Mouse (Mus musculus) kidney, postnatal 0 days (tissue): ENCODE results near the gene Cers4. TPM values are rescaled to one million over a fixed set of nuclear protein-coding genes. Genes with fewer than 3 reads are reported as not detected.
A peak's percentile ranks its signal among the peaks of the same experiment; 100 is the strongest.

Source experiments
- ATAC-seq: fragments of 200-750 bp; cut with Nextera tagmentation; replicated peaks from 2 replicates; pipeline ENCODE4 v1.8.0; 2017; ENCODE audit warnings: low read depth, moderate number of reproducible peaks, moderate TSS enrichment, moderate library complexity; ENCODE audit not compliant: low FRiP score
- DNase-seq: peaks from one replicate; pipeline ENCODE4 v3.0.0-alpha.2; 2016; ENCODE audit warnings: low spot score
- H3K27ac ChIP-seq: fragments of 300-500 bp; sonication (generic); 2 replicates; pipeline ENCODE4 v1.5.1; 2014; ENCODE audit warnings: mild to moderate bottlenecking
- H3K27me3 ChIP-seq: fragments of 300-500 bp; sonication (generic); 2 replicates; pipeline ENCODE4 v1.6.1; 2014; ENCODE audit warnings: low read length, mixed read lengths; ENCODE audit not compliant: insufficient read depth
- H3K36me3 ChIP-seq: fragments of 300-500 bp; sonication (generic); 2 replicates; pipeline ENCODE4 v1.6.1; 2014; ENCODE audit warnings: low read length, mixed read lengths; ENCODE audit not compliant: insufficient read depth
- H3K4me1 ChIP-seq: fragments of 300-500 bp; sonication (generic); replicated peaks from 2 replicates; pipeline ENCODE4 v1.6.1; 2014; ENCODE audit warnings: antibody characterized with exemption, low read length, mixed read lengths; ENCODE audit not compliant: insufficient read depth
- H3K4me2 ChIP-seq: fragments of 300-500 bp; sonication (generic); 2 replicates; pipeline ENCODE4 v1.6.1; 2014; ENCODE audit warnings: mild to moderate bottlenecking, low read length, moderate library complexity, mixed read lengths
- H3K4me3 ChIP-seq: fragments of 300-500 bp; sonication (generic); replicated peaks from 2 replicates; pipeline ENCODE4 v1.5.1; 2014; ENCODE audit warnings: low read depth, low read length
- H3K9ac ChIP-seq: fragments of 300-500 bp; sonication (generic); 2 replicates; pipeline ENCODE4 v1.6.1; 2014; ENCODE audit warnings: low read depth, low read length
- H3K9me3 ChIP-seq: fragments of 300-500 bp; sonication (generic); replicated peaks from 2 replicates; pipeline ENCODE4 v1.6.1; 2016; ENCODE audit warnings: low read length, inconsistent platforms, mixed read lengths
- CTCF ChIP-seq: IDR thresholded peaks from 2 replicates; pipeline ENCODE4 v1.5.1; 2016; ENCODE audit warnings: antibody characterized with exemption, low read depth, mild to moderate bottlenecking, moderate library complexity
- WGBS: fragments of 180-500 bp; shearing (Covaris S2); extraction: QIAGEN DNeasy Blood & Tissue Kit; methylation state at CpG from one replicate; pipeline ENCODE4 v1.1.7; 2014; 5-methylcytosine and 5-hydroxymethylcytosine counted together
- polyA plus RNA-seq: library from polyadenylated mRNA; unstranded; fragments of >200 nt; fragmentation: Nextera tagmentation; extraction: Ambion mirVana; gene quantifications from 2 replicates; pipeline ENCODE4 v1.2.1, GENCODE M21; 2015

Gene Cers4
- polyA plus RNA-seq, 1 experiment from 2014 or later: 18.8 TPM

GRCm38 (mm10) chr8:4507527-4507926 lies 14.7 kb downstream of the Cers4 start:
- WGBS: 58% methylated on average over 5 of the region's 5 CpGs
- no peak overlapping the region for H3K27ac ChIP-seq
- no peaks in the 10 kb centered on the region for H3K27me3 ChIP-seq
- TF ChIP-seq CTCF: no peak
- H3K9ac ChIP-seq: no peak overlapping the region
- DNase-seq: no peak
- H3K9me3 ChIP-seq: no peaks in the 10 kb centered on the region
- 0 out of 2 replicates have a peak, but pooled peaks cover 6% of the 10 kb centered on the region for H3K4me1 ChIP-seq
- H3K4me2 ChIP-seq: no peak overlapping the region
- H3K4me3 ChIP-seq: no peak overlapping the region
- H3K36me3 ChIP-seq: no peaks in the 10 kb centered on the region
- no peak for ATAC-seq

GRCm38 (mm10) chr8:4510824-4511223 lies 18.0 kb downstream of the Cers4 start:
- 90% methylated on average over 4 of the region's 4 CpGs for WGBS
- no peak overlapping the region for H3K4me3 ChIP-seq
- no peaks in the 10 kb centered on the region for H3K27me3 ChIP-seq
- H3K9ac ChIP-seq: no peak overlapping the region
- ATAC-seq (no peak), DNase-seq (no peak)
- no peak overlapping the region for H3K27ac ChIP-seq
- no peak overlapping the region for H3K4me2 ChIP-seq
- peak; percentile 28; the same call in 1 of the 2 replicates for TF ChIP-seq CTCF
- no peaks in the 10 kb centered on the region for H3K9me3 ChIP-seq
- H3K36me3 ChIP-seq: no peaks in the 10 kb centered on the region
- H3K4me1 ChIP-seq: 0 out of 2 replicates have a peak, but pooled peaks cover 6% of the 10 kb centered on the region

- H3K9ac ChIP-seq: 0 out of 2 replicates have a peak overlapping the region, but pooled peaks have one; percentile 0
- no peaks in the 10 kb centered on the region for H3K36me3 ChIP-seq
- H3K9me3 ChIP-seq: no peaks in the 10 kb centered on the region
- WGBS: 25% methylated on average over 2 of the region's 2 CpGs
- no peak for TF ChIP-seq CTCF
- no peak overlapping the region for H3K4me2 ChIP-seq
- 0 out of 2 replicates have a peak, but pooled peaks cover 6% of the 10 kb centered on the region for H3K4me1 ChIP-seq
- peak overlapping the region; percentile 27 for H3K27ac ChIP-seq
- H3K4me3 ChIP-seq: no peak overlapping the region
- ATAC-seq (no peak), DNase-seq (peak; percentile 12)
- no peaks in the 10 kb centered on the region for H3K27me3 ChIP-seq
These were observed 18.7 kb downstream of the Cers4 start for GRCm38 (mm10) chr8:4511429-4512115.

GRCm38 (mm10) chr8:4512116-4512495 lies 19.3 kb downstream of the Cers4 start:
- Histone ChIP-seq H3K36me3 (peaks cover 4% of the 10 kb centered on the region; the same call in 1 of the 2 replicates), H3K9ac (0 out of 2 replicates have a peak overlapping the region, but pooled peaks have one; percentile 0), H3K4me2 (no peak overlapping the region), H3K9me3 (no peaks in the 10 kb centered on the region), H3K4me1 (0 out of 2 replicates have a peak, but pooled peaks cover 6% of the 10 kb centered on the region), H3K27me3 (no peaks in the 10 kb centered on the region), H3K27ac (peak overlapping the region; percentile 27; the same call in 1 of the 2 replicates), H3K4me3 (no peak overlapping the region)
- 36% methylated on average over 8 of the region's 8 CpGs for WGBS
- ATAC-seq (no peak), DNase-seq (peak; percentile 24)
- TF ChIP-seq CTCF: no peak

- no peak overlapping the region for H3K4me3 ChIP-seq
- peak; percentile 79 for TF ChIP-seq CTCF
- WGBS: 79% methylated on average over 2 of the region's 2 CpGs
These were observed 23.3 kb downstream of the Cers4 start for GRCm38 (mm10) chr8:4516162-4516561.

GRCm38 (mm10) chr8:4521472-4521871 lies 28.6 kb downstream of the Cers4 start:
- DNase-seq: no peak
- 82% methylated on average over 4 of the region's 4 CpGs for WGBS
- no peaks in the 10 kb centered on the region for H3K4me1 ChIP-seq
- no peak for TF ChIP-seq CTCF
- no peaks in the 10 kb centered on the region for H3K9me3 ChIP-seq
- no peak overlapping the region for H3K4me2 ChIP-seq
- peaks cover 33% of the 10 kb centered on the region for H3K36me3 ChIP-seq
- no peak overlapping the region for H3K4me3 ChIP-seq
- H3K27me3 ChIP-seq: no peaks in the 10 kb centered on the region
- H3K9ac ChIP-seq: no peak overlapping the region
- H3K27ac ChIP-seq: no peak overlapping the region
- no peak for ATAC-seq

More at GRCm38 (mm10) chr8:4516162-4516561, 23.3 kb downstream of the Cers4 start:
- Histone ChIP-seq H3K27me3 (no peaks in the 10 kb centered on the region), H3K27ac (no peak overlapping the region), H3K4me1 (0 out of 2 replicates have a peak, but pooled peaks cover 5% of the 10 kb centered on the region), H3K9ac (no peak overlapping the region), H3K4me2 (no peak overlapping the region), H3K9me3 (no peaks in the 10 kb centered on the region), H3K36me3 (peaks cover 21% of the 10 kb centered on the region)
- peak; percentile 74 for DNase-seq
- ATAC-seq: 0 out of 2 replicates have a peak, but pooled peaks have one; percentile 41
